Mouse (Mus musculus): ENCODE measurements around the gene Hoxa9.

DNA sequence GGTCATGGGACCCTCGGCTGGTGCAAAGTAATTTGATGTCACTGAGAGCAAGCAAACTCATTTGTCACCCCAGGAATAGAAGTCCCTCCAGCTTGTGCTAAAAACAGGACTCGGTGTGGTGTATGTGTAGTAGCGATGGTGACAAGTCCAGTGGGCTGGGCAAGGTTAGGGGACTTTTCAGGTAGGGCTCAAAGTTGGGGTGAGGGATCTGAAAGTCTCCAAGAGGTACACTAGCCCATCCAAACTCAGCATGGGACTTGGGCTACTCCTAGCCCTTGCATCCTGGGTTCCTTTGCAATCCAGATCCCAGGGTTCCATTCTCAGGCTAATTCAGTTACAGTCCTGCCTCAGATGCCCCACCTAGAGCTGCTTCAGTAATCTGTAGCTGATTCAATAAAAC, 37.9 kb upstream of the Hoxa9 start:
- TF ChIP-seq CTCF (IDR thresholded peaks at IDR 0.05; ENCODE audit: control insufficient read depth, insufficient read depth, insufficient replicate concordance, low read depth, low read length), result no peak
- no peak for TF ChIP-seq POLR2A (IDR thresholded peaks at IDR 0.05; ENCODE audit: control insufficient read depth, low read depth, low read length)

Measured in testis, adult 2 months (tissue).